Mouse (Mus musculus) forebrain, embryonic 11.5 days (tissue): ENCODE results near the gene Gm10563. TPM values are rescaled to one million over a fixed set of nuclear protein-coding genes. Genes with fewer than 3 reads are reported as not detected.
"Not testable (repeated sequence)": the region's sequence is repeated elsewhere in the genome, so short reads cannot be mapped to it uniquely, and the experiment has no call there.

Source experiments
- ATAC-seq: fragments of 200-750 bp; cut with Nextera tagmentation; replicated peaks from 2 replicates; pipeline ENCODE4 v1.8.0; 2017; ENCODE audit warnings: moderate TSS enrichment; ENCODE audit not compliant: low FRiP score
- DNase-seq: peaks from one replicate; pipeline ENCODE4 v3.0.0-alpha.2; 2017; ENCODE audit warnings: low spot score
- H3K27ac ChIP-seq: fragments of 300-500 bp; sonication (generic); 2 replicates; pipeline ENCODE4 v1.5.1; 2014; ENCODE audit warnings: low read depth, low read length
- H3K27me3 ChIP-seq: fragments of 300-500 bp; sonication (generic); 2 replicates; pipeline ENCODE4 v1.6.1; 2014; ENCODE audit warnings: mild to moderate bottlenecking, low read length, mixed read lengths; ENCODE audit not compliant: control insufficient read depth, insufficient read depth
- H3K36me3 ChIP-seq: fragments of 300-500 bp; sonication (generic); 2 replicates; pipeline ENCODE4 v1.6.1; 2014; ENCODE audit warnings: mild to moderate bottlenecking, low read length, moderate library complexity, mixed read lengths; ENCODE audit not compliant: control insufficient read depth, insufficient read depth
- H3K4me1 ChIP-seq: fragments of 300-500 bp; sonication (generic); replicated peaks from 2 replicates; pipeline ENCODE4 v1.6.1; 2014; ENCODE audit warnings: low read length, mixed read lengths; ENCODE audit not compliant: control insufficient read depth, insufficient read depth
- H3K4me2 ChIP-seq: fragments of 300-500 bp; sonication (generic); 2 replicates; pipeline ENCODE4 v1.6.1; 2014; ENCODE audit warnings: low read depth, mild to moderate bottlenecking, low read length, moderate library complexity, mixed read lengths; ENCODE audit not compliant: severe bottlenecking
- H3K4me3 ChIP-seq: fragments of 300-500 bp; sonication (generic); 2 replicates; pipeline ENCODE4 v1.5.1; 2014; ENCODE audit warnings: low read depth, low read length
- H3K9ac ChIP-seq: fragments of 300-500 bp; sonication (generic); 2 replicates; pipeline ENCODE4 v1.6.1; 2014; ENCODE audit warnings: low read length
- H3K9me3 ChIP-seq: fragments of 300-500 bp; sonication (generic); 2 replicates; pipeline ENCODE4 v1.6.1; 2016; ENCODE audit warnings: low read length, mixed read lengths; ENCODE audit not compliant: control insufficient read depth
- WGBS: fragments of 180-500 bp; shearing (Covaris S2); extraction: QIAGEN DNeasy Blood & Tissue Kit; methylation state at CpG from one replicate; pipeline ENCODE4 v1.1.7; 2014; 5-methylcytosine and 5-hydroxymethylcytosine counted together
- polyA plus RNA-seq: library from polyadenylated mRNA; unstranded; fragments of >200 nt; fragmentation: Nextera tagmentation; extraction: Ambion mirVana; gene quantifications from 2 replicates; pipeline ENCODE4 v1.2.1, GENCODE M21; 2014

The Gm10563 gene
- polyA plus RNA-seq, result not detected in 2 replicates

- not testable (repeated sequence) for ATAC-seq
- H3K36me3 ChIP-seq, result peaks cover 18% of the 10 kb centered on the region
- WGBS, result 94% methylated on average over 2 of the region's 2 CpGs
Observed at GRCm38 (mm10) chr4:155645308-155645707, at the start of gene Gm10563. TSS of gene Gm10563 (minus strand) at chr4:155645408.

GRCm38 (mm10) chr4:155694482-155695401 lies 49.5 kb upstream of the Gm10563 start:
- Histone ChIP-seq H3K36me3 (no peaks in the 10 kb centered on the region), H3K27ac (no peak overlapping the region), H3K4me3 (peak overlapping the region; percentile 71), H3K27me3 (peaks cover 7% of the 10 kb centered on the region; the same call in 1 of the 2 replicates), H3K4me1 (0 out of 2 replicates have a peak, but pooled peaks cover 4% of the 10 kb centered on the region), H3K4me2 (peak overlapping the region; percentile 63), H3K9ac (peak overlapping the region; percentile 69), H3K9me3 (no peaks in the 10 kb centered on the region)
- peak; percentile 75 for DNase-seq
- peak; percentile 54 for ATAC-seq
- WGBS, result 1% methylated on average over 87 of the region's 92 CpGs

More at GRCm38 (mm10) chr4:155645308-155645707, at the start of gene Gm10563:
- not testable (repeated sequence) for H3K9ac ChIP-seq, H3K4me1 ChIP-seq, H3K27me3 ChIP-seq, H3K27ac ChIP-seq, H3K4me3 ChIP-seq, H3K9me3 ChIP-seq, DNase-seq, H3K4me2 ChIP-seq

- peaks cover 7% of the 10 kb centered on the region; the same call in 1 of the 2 replicates for H3K27me3 ChIP-seq
- no peaks in the 10 kb centered on the region for H3K36me3 ChIP-seq
- no peak within 1 kb of the TSS for H3K27ac ChIP-seq
- no peaks in the 10 kb centered on the region for H3K9me3 ChIP-seq
- H3K4me1 ChIP-seq, result 0 out of 2 replicates have a peak, but pooled peaks cover 4% of the 10 kb centered on the region
- peak within 1 kb of the TSS; percentile 69 for H3K9ac ChIP-seq
- peak within 1 kb of the TSS; percentile 63 for H3K4me2 ChIP-seq
- peak; percentile 70 for ATAC-seq
- under 1% methylated on average over 46 of the region's 47 CpGs for WGBS
- H3K4me3 ChIP-seq, result peak within 1 kb of the TSS; percentile 71
- DNase-seq, result peak; percentile 81
Observed at GRCm38 (mm10) chr4:155694111-155694481, 48.9 kb upstream of the Gm10563 start, which contains the start of gene Fndc10. TSS of gene Fndc10 (plus strand) at chr4:155694342.

DNA sequence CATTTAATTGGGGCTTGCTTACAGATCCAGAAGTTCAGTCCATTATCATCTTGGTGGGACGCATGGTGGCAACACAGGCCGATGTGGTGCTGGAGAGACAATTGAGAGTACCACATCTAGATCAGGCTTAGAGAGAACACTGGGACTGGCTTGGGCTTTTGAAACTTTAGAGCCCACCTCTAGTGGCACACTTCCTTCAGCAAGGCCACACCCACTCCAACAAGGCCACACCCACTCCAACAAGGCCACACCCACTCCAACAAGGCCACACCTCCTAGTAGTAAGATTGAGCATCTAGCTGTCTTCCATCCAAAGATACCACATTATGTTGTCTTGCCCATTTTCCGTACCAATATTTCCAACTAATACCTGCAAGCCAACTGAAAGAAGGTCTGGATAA lies 47.2 kb upstream of the Gm10563 start:
- Histone ChIP-seq H3K4me1 (0 out of 2 replicates have a peak, but pooled peaks cover 4% of the 10 kb centered on the region), H3K4me2 (no peak overlapping the region), H3K9me3 (no peaks in the 10 kb centered on the region), H3K27ac (no peak overlapping the region), H3K4me3 (no peak overlapping the region), H3K9ac (no peak overlapping the region), H3K27me3 (peaks cover 7% of the 10 kb centered on the region; the same call in 1 of the 2 replicates), H3K36me3 (no peaks in the 10 kb centered on the region)
- no peak for ATAC-seq
- 94% methylated on average over 3 of the region's 3 CpGs for WGBS
- no peak for DNase-seq

- no peak overlapping the region for H3K27ac ChIP-seq
- no peak overlapping the region for H3K4me3 ChIP-seq
- H3K36me3 ChIP-seq, result no peaks in the 10 kb centered on the region
- WGBS, result 86% methylated on average over 12 of the region's 12 CpGs
- no peak overlapping the region for H3K4me2 ChIP-seq
- no peaks in the 10 kb centered on the region for H3K9me3 ChIP-seq
- H3K9ac ChIP-seq, result no peak overlapping the region
- no peak for ATAC-seq
- H3K27me3 ChIP-seq, result peaks cover 6% of the 10 kb centered on the region; the same call in 1 of the 2 replicates
- 0 out of 2 replicates have a peak, but pooled peaks cover 2% of the 10 kb centered on the region for H3K4me1 ChIP-seq
- no peak for DNase-seq
Observed at GRCm38 (mm10) chr4:155690571-155691375, 45.6 kb upstream of the Gm10563 start.

GRCm38 (mm10) chr4:155687764-155688163 lies 42.6 kb upstream of the Gm10563 start:
- H3K27me3 ChIP-seq, H3K9ac ChIP-seq, H3K4me2 ChIP-seq, H3K4me3 ChIP-seq, H3K27ac ChIP-seq, ATAC-seq, H3K36me3 ChIP-seq, DNase-seq, H3K9me3 ChIP-seq, H3K4me1 ChIP-seq: not testable (repeated sequence)
- 83% methylated on average over 4 of the region's 4 CpGs for WGBS

DNA sequence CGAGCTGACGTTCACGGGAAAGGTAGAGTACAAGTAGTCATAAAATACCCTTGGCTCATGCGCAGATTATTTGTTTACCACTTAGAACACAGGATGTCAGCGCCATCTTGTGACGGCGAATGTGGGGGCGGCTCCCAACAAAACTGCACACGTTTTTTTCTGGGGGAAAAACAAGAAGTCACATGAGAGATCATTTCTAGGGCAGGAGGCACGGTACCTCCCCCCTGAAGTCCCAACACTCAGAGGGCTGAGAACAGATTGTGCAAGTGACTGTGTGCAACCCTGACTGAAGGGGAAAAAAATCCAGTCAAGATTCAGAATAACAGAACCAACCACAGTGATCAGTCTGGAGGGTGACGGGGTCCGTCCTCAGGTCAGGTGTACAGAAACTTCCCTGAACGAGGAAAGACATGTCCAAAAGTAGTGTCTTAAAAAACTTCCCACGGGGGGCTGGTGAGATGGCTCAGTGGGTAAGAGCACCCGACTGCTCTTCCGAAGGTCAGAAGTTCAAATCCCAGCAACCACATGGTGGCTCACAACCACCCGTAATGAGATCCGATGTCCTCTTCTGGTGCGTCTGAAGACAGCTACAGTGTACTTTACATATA lies 38.6 kb upstream of the Gm10563 start:
- H3K4me2 ChIP-seq, H3K27me3 ChIP-seq, H3K4me3 ChIP-seq, H3K27ac ChIP-seq, H3K9me3 ChIP-seq, H3K4me1 ChIP-seq, DNase-seq, H3K36me3 ChIP-seq, ATAC-seq, H3K9ac ChIP-seq: not testable (repeated sequence)
- 92% methylated on average over 16 of the region's 19 CpGs for WGBS

GRCm38 (mm10) chr4:155675991-155676390 lies 30.8 kb upstream of the Gm10563 start:
- H3K4me2 ChIP-seq, result no peak overlapping the region
- no peak for DNase-seq
- WGBS, result 85% methylated on average over 2 of the region's 2 CpGs

More at GRCm38 (mm10) chr4:155675991-155676390, 30.8 kb upstream of the Gm10563 start:
- Histone ChIP-seq H3K36me3 (no peaks in the 10 kb centered on the region), H3K27ac (no peak overlapping the region), H3K9me3 (no peaks in the 10 kb centered on the region), H3K4me1 (no peaks in the 10 kb centered on the region), H3K27me3 (no peaks in the 10 kb centered on the region), H3K4me3 (no peak overlapping the region), H3K9ac (no peak overlapping the region)
- ATAC-seq, result no peak
